Mouse (Mus musculus): Measurements from ENCODE around the gene Mettl27. TPM values are rescaled to one million over a fixed set of nuclear protein-coding genes. Genes with fewer than 3 reads are reported as not detected.

The Mettl27 gene
- polyA plus RNA-seq, 2 experiments, result 14.8 to 18.9 TPM

GRCm38 (mm10) chr5:134891552-134891951, 40.6 kb upstream of the Mettl27 start:
- Histone ChIP-seq H3K27ac (replicated peaks; ENCODE audit: low read depth, low read length) (no peak overlapping the region), H3K9ac (ENCODE audit: low read depth, low read length, severe bottlenecking) (no peak overlapping the region), H3K4me1 (ENCODE audit: control insufficient read depth, insufficient read depth, low read length) (peaks cover 13% of the 10 kb centered on the region), H3K27me3 (ENCODE audit: control insufficient read depth, insufficient read depth, low read length) (no peaks in the 10 kb centered on the region), H3K36me3 (ENCODE audit: control insufficient read depth, insufficient read depth, low read length) (no peaks in the 10 kb centered on the region), H3K4me2 (replicated peaks; ENCODE audit: low read depth, low read length, severe bottlenecking) (no peak overlapping the region), H3K9me3 (ENCODE audit: control insufficient read depth, low read length) (no peaks in the 10 kb centered on the region), H3K4me3 (replicated peaks; ENCODE audit: low read length) (no peak overlapping the region)
- WGBS, result 81% methylated on average over 8 of the region's 8 CpGs
- ATAC-seq (ENCODE audit: low FRiP score, low read depth) (no peak), DNase-seq (ENCODE audit: low spot score) (no peak)
- TF ChIP-seq POLR2A (IDR thresholded peaks at IDR 0.05; ENCODE audit: borderline replicate concordance, extremely low read depth, insufficient read depth, insufficient read length), result no peak

- no peak for ATAC-seq (ENCODE audit: low FRiP score, low read depth)
- DNase-seq (ENCODE audit: low spot score), result no peak
- Histone ChIP-seq H3K4me1 (ENCODE audit: control insufficient read depth, insufficient read depth, low read length) (peaks cover 22% of the 10 kb centered on the region), H3K4me3 (replicated peaks; ENCODE audit: low read length) (no peak overlapping the region), H3K9me3 (ENCODE audit: control insufficient read depth, low read length) (no peaks in the 10 kb centered on the region), H3K9ac (ENCODE audit: low read depth, low read length, severe bottlenecking) (no peak overlapping the region), H3K4me2 (replicated peaks; ENCODE audit: low read depth, low read length, severe bottlenecking) (no peak overlapping the region), H3K27me3 (ENCODE audit: control insufficient read depth, insufficient read depth, low read length) (no peaks in the 10 kb centered on the region), H3K27ac (replicated peaks; ENCODE audit: low read depth, low read length) (no peak overlapping the region), H3K36me3 (ENCODE audit: control insufficient read depth, insufficient read depth, low read length) (no peaks in the 10 kb centered on the region)
- WGBS, result 85% methylated on average over 5 of the region's 5 CpGs
- TF ChIP-seq POLR2A (IDR thresholded peaks at IDR 0.05; ENCODE audit: borderline replicate concordance, extremely low read depth, insufficient read depth, insufficient read length), result no peak
Measured at GRCm38 (mm10) chr5:134892717-134893116, 39.5 kb upstream of the Mettl27 start.

GRCm38 (mm10) chr5:134895291-134895690, 36.9 kb upstream of the Mettl27 start:
- DNase-seq (ENCODE audit: low spot score), result peak; percentile 83
- no peak overlapping the region for H3K9ac ChIP-seq (ENCODE audit: low read depth, low read length, severe bottlenecking)
- no peak overlapping the region for H3K4me3 ChIP-seq (replicated peaks; ENCODE audit: low read length)
- H3K27ac ChIP-seq (replicated peaks; ENCODE audit: low read depth, low read length), result peak overlapping the region; percentile 43
- H3K4me1 ChIP-seq (ENCODE audit: control insufficient read depth, insufficient read depth, low read length), result peaks cover 22% of the 10 kb centered on the region
- H3K36me3 ChIP-seq (ENCODE audit: control insufficient read depth, insufficient read depth, low read length), result no peaks in the 10 kb centered on the region
- WGBS, result 7% methylated on average over 8 of the region's 8 CpGs
- no peaks in the 10 kb centered on the region for H3K9me3 ChIP-seq (ENCODE audit: control insufficient read depth, low read length)
- no peaks in the 10 kb centered on the region for H3K27me3 ChIP-seq (ENCODE audit: control insufficient read depth, insufficient read depth, low read length)
- no peak for TF ChIP-seq POLR2A (IDR thresholded peaks at IDR 0.05; ENCODE audit: borderline replicate concordance, extremely low read depth, insufficient read depth, insufficient read length)
- no peak overlapping the region for H3K4me2 ChIP-seq (replicated peaks; ENCODE audit: low read depth, low read length, severe bottlenecking)
- peak; percentile 78 for ATAC-seq (ENCODE audit: low FRiP score, low read depth)

- H3K27ac ChIP-seq (replicated peaks; ENCODE audit: low read depth, low read length), result no peak overlapping the region
- peaks cover 29% of the 10 kb centered on the region for H3K4me1 ChIP-seq (ENCODE audit: control insufficient read depth, insufficient read depth, low read length)
- H3K9ac ChIP-seq (ENCODE audit: low read depth, low read length, severe bottlenecking), result no peak overlapping the region
- WGBS, result 65% methylated on average over 7 of the region's 8 CpGs
- no peaks in the 10 kb centered on the region for H3K27me3 ChIP-seq (ENCODE audit: control insufficient read depth, insufficient read depth, low read length)
- H3K36me3 ChIP-seq (ENCODE audit: control insufficient read depth, insufficient read depth, low read length), result no peaks in the 10 kb centered on the region
- H3K9me3 ChIP-seq (ENCODE audit: control insufficient read depth, low read length), result no peaks in the 10 kb centered on the region
- no peak overlapping the region for H3K4me3 ChIP-seq (replicated peaks; ENCODE audit: low read length)
- TF ChIP-seq POLR2A (IDR thresholded peaks at IDR 0.05; ENCODE audit: borderline replicate concordance, extremely low read depth, insufficient read depth, insufficient read length), result no peak
- no peak for DNase-seq (ENCODE audit: low spot score)
- H3K4me2 ChIP-seq (replicated peaks; ENCODE audit: low read depth, low read length, severe bottlenecking), result no peak overlapping the region
- no peak for ATAC-seq (ENCODE audit: low FRiP score, low read depth)
Measured at GRCm38 (mm10) chr5:134896965-134897364, 35.2 kb upstream of the Mettl27 start.

- Histone ChIP-seq H3K27ac (replicated peaks; ENCODE audit: low read depth, low read length) (no peak overlapping the region), H3K36me3 (ENCODE audit: control insufficient read depth, insufficient read depth, low read length) (no peaks in the 10 kb centered on the region), H3K4me2 (replicated peaks; ENCODE audit: low read depth, low read length, severe bottlenecking) (no peak overlapping the region), H3K4me3 (replicated peaks; ENCODE audit: low read length) (no peak overlapping the region), H3K9ac (ENCODE audit: low read depth, low read length, severe bottlenecking) (no peak overlapping the region), H3K4me1 (ENCODE audit: control insufficient read depth, insufficient read depth, low read length) (peaks cover 29% of the 10 kb centered on the region), H3K9me3 (ENCODE audit: control insufficient read depth, low read length) (no peaks in the 10 kb centered on the region), H3K27me3 (ENCODE audit: control insufficient read depth, insufficient read depth, low read length) (no peaks in the 10 kb centered on the region)
- no peak for TF ChIP-seq POLR2A (IDR thresholded peaks at IDR 0.05; ENCODE audit: borderline replicate concordance, extremely low read depth, insufficient read depth, insufficient read length)
- DNase-seq (ENCODE audit: low spot score) (no peak), ATAC-seq (ENCODE audit: low FRiP score, low read depth) (no peak)
- 49% methylated on average over 17 of the region's 17 CpGs for WGBS
Measured at GRCm38 (mm10) chr5:134897596-134897995, 34.6 kb upstream of the Mettl27 start.

All from limb, embryonic 14.5 days (tissue).